Mouse (Mus musculus): ENCODE data around the gene Zfp821.

Zfp821 gene

DNA sequence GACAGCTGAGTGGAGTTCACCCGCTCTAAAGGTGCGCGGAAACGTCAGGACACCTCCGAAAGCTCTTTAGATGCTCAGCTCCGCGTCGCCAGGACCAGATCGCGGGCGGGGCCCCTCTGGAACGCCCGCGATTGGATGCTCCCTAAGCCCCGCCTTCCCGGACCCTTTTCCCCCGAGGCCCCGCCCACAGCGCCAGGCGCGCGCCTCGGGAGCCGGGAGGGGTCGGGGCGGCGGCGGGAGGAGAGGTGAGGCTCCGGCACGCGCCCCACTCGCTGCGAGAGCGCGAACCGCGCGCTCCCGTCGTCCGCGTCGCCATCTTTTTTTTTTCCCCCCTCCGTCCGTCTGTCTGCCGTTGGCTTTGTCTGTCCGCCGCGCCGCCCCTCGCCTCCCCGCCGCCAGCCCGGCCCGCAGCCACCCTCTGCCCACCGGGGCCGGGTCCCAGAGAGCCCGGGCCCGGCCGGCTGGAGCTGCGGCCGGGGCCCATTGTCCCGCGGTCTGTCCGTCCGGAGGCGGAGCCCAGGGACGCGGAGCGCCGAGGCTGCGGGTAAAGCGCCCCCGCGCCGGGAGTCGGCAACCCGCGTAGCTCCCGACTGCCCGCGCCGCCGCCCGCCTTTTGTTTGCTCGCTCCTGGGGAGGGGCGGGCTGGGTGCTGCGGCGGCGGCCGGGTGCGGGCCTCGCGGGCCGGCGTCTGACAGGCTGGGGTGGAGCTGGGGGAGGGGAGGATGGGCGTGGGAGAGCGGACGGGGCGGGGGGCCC, at the start of gene Zfp821:
TSS of gene Zfp821 (plus strand) at position 227 of the 756 bp plus-strand sequence.
- DNase-seq: peak; percentile 97

DNA sequence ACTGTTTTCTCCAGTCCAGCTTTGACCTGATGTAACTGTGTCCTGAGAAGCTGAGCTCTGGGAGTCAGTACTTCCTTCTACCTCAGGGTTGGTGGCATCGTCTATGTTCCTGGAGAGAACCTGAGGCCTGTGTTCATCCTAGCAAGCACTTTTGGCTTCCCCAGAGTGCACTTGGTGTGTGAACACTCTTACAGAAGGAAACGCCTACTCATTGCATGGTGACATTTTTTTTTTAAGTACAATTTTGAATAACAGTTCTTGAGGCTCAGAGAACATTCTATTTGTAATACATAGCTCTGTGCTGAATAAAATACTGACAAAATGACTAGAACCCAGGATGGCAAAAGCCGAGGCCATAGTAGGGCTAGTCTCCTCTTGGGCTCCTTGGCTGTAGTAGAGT, 48.5 kb upstream of the Zfp821 start:
- DNase-seq: no peak

DNA sequence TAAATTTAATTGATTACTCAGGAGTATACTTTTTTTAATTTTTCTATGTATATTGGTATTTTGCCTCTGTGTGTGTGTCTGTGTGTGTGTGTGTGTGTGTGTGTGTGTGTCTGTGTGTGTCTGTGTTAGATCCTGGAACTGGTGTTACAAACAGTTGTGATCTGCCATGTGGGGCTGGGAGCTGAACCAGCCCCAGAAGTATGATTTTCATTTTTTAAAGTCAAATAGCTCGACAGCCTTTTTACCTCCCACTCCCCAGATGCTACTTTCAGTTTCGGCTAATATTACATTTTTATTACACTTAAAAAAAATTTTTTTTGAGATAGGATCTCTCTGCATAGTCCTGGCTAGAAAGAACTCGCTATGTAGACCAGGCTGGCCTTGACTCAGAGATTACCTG, 43.0 kb upstream of the Zfp821 start:
- DNase-seq: no peak

DNA sequence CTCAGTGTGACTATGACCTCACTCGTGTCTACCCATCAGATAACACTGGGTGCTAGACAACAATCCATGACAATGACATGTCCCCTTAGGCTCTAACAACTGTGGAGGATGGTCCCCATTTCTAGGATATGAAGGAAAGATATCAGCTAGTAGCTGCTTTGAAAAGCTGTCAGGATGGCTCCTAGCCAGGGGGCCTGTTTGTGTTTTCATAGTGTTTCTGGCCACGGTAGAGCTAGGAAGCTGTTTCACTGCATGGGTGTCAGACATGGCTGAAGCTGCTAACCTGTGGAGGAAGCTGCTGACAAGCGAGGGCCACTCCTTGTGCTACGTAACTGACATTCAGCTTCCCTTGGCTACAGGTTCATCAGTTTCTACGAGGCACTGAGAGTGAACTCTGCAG, 38.7 kb upstream of the Zfp821 start:
- DNase-seq: no peak

DNA sequence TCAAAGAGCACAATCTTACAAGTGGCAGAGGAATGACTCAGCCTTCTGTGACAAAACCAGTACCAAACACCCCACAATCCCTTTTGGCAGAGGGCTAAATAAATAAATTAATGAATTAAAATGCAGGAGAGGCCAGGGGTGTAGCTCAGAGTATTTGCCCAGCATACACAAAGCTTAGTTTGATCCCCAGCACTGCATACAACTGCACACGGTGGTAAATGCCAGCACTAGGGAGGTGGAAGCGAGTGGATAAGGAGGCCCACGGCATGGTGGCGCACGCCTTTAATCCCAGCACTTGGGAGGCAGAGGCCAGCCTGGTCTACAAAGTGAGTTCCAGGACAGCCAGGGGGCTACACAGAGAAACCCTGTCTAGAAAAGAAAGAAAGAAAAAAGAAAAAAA, 32.7 kb upstream of the Zfp821 start:
- no peak for DNase-seq

DNA sequence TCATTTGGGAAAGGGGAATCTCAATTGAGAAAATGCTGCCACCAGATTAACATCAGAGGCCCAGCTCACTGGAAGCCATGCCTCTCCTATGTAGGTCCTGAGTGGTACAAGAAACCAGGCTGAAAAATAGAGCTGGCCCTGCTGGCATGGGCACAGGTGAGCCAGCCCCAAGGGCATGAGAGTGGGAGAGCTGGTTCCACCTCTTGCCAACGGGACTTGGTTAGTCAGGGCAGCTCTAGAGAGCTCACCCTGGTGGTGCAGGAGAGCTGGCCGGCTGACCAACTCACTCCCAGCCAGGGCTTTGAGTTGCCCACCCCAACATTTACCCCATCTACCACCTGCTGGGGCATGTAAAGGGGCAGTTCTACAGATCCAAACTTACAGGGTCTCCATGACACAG, 31.8 kb upstream of the Zfp821 start:
- no peak for DNase-seq

DNA sequence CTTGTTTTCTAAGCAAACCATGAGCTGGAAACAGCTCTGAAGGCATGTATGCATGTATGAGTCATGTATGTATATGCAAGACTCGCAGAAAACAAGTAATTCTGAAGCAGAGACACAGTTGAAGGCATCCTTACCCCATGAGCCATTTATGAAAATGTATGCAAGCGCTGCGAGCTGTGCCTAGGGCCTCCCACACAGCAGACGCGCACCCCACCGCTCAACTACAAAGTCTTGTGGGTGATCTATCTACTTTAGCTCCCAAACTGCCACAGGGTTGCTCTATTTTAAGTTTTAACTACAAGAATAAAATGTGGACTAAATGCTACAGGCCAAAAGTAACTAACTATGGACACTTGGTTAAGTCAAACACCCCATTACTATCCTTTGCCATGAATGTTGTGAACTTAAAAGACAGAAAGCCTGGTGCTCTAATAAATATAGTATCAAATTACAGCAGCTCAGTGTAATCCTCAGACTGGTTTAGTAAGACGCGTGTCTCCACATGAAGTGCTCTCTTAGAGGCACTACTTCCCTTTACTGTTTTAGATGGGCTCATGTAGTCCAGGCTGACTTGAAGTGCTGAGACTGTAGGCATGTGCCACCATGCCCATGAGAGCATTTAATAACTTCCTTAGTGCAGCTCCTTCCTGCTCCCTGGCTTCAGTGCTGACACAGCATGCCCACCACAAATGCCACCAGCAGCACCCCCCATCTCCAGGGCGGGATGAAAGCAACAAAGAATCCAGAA, 29.3 kb upstream of the Zfp821 start:
- no peak for DNase-seq

DNA sequence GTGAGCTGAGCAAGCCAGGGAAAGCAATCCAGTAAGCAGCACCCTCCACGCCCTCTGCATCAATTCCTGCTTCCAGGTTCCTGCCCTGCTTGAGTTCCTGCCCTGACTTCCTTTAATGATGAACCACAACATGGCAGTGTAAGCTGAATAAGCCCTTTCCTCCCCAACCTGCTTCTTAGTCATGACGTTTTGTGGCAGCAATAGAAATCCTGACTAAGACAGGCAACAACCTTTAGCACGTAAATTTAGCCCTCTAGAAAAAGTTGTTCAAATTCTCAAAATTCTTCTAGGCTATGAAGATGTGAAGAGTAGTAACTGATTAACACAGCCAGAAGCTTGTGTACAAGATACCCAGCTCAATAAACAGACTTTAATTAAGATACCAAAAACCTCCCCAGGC, 23.8 kb upstream of the Zfp821 start:
- DNase-seq: no peak

DNA sequence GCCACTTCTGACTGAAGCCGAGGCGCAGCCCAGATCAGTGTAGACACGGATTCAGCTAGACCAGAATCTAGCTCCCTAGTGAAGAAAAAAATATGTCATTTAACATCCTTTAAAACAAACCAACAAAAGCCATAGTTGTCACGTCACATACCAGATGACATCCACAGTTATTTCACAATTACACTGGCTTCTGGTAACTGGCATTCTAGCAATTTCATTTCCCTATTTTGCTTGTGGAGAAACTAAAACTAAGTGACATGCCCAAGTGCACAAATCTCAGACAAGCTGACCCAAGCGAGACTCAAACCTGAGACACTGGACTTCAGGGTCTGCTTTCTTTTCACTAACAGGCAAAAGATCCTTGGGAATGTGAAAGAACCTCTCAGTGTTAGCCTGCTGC, 23.2 kb upstream of the Zfp821 start:
- no peak for DNase-seq

DNA sequence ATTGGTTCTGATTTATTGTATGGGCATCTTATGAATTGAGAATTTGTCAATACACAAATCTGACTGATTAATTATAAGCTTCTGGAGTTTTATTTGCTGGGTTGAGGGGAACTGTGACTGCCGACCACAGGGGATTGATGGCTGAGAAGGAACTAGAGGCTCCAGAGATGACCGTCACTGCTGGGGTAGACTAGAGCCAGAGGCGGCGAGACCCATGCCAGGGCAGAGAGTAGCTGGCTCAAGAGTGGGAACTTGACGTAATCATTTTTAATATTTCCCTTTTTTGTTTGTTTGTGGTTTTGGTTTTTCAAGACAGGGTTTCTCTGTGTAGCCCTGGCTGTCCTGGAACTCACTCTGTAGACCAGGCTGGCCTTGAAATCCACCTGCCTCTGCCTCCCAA, 18.1 kb upstream of the Zfp821 start:
- DNase-seq: no peak

DNA sequence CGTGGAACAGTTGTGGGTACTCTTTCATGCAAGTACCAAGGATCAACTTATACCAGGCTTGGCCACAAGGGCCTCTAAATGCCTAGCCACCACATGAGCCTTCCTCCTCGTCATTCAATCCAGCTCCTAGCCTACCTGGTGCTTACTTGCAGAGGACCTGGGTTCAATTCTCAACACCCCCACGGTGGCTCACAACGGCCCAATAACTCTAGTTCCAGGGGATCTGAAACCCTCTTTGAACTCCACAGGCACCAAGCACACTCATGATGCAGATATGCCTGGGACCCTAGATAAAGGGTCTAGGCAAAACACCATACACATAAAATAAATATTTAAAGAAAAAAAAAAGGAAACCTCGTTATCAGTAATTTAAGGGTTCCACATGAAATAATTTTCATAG, 13.6 kb upstream of the Zfp821 start:
- DNase-seq: peak; percentile 12

DNA sequence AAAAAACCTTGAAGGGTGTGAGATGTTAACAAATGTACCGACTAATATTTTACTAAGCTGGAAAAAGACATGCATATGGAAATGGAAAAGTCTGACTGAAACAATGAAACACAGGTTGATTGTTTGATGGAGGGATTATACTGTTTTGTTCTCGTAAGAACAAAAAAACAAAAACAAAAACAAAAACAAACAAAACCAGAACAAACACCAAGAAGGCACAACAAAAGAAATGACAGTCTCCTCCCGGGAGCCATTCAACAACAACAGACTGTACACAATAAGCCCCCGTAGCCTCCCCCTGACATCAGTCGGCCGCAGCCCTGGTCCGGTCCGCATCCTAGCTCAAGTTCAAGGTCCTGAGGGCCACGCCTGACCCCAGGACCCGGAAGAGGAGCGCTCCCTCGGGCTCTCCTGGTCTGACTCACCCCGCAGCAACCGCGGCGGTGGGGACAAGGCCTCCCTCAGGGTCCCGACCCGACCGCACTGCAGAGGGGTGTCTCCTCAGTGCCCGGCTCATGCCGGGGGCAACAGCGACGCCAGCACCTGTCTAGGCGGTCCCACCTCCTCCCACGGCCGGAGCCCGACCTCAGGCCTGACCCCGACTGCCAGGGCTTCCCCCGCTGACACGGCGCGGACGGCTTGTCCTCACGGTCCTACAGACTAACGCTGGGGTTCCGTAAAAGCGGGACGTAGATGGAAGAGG, 12.8 kb upstream of the Zfp821 start:
- DNase-seq: no peak

DNA sequence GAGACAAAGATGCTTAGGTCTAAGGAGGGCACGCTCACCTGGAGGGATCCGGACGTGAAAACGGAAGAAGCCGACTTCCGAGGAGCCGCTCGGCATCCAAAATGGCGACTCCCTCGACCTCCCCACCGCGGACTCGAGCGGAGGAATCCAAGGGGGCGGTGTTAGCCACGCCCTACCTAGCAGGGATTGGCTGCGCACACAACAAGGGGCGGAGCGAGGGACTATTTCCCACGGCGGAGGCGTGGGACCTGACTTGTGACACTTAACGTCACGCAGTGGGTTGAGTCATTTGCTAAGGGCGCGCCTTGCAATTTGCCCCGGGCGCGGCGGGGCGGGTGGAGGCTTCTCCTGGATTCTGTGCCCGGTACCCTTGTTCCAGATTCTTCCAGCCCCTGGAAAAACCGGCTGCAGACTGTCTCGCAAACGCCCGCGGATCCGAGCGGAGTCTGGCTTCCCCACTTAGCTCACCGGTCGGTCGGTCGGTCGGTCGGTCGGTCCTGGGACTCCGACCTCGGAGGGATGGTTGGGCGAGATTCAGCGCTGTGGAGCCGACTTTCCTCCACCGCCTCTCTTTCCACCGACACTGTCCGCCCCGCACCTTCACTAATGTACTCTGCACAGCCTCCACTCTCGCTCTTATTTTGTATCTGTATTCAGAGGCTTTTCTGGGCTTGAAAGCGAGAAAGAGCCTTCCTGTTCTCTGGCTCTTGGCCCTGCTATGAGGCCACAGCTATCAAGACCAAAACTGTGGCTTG, 12.0 kb upstream of the Zfp821 start, which contains the start of gene Ist1:
TSS of gene Ist1 (minus strand) at position 115 of the 755 bp plus-strand sequence.
- peak; percentile 97 for DNase-seq

DNA sequence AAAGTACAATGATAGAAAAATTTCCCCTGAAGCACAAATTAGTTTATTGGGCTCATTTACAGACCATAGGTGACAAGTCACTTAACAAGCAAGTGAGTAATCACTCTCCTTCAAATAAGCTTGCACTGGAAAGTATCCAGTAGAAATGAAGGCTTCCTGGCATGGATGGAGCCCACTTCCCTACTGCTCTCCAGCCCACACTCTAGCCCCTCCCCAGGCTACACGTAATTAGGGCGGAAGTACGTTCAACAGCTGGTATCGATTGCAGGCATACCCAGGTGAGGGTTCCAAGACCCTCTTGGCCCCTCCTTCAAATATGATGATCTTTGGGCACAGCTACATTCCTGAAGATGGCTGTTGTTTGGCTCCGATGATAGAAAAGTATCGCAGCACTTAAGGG, 11.2 kb upstream of the Zfp821 start:
- DNase-seq: peak; percentile 13

DNA sequence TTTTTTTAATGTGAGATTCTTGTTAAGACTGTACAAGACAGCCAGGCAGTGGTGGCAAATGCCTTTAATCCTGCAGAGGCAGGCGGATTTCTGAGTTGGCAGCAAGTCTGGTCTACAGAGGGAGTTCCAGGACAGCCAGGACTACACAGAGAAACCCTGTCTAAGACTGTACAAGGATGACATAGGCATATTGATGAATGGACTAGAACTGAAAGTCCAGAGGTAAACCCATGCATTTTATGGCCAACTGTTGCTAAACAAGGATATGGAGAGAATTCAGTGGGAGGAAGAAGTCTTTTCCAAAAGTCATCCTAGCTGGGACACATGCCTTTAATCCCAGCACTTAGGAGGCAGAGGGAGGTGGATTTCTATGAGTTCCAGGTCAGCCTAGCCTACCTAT, 7.6 kb upstream of the Zfp821 start:
- no peak for DNase-seq

DNA sequence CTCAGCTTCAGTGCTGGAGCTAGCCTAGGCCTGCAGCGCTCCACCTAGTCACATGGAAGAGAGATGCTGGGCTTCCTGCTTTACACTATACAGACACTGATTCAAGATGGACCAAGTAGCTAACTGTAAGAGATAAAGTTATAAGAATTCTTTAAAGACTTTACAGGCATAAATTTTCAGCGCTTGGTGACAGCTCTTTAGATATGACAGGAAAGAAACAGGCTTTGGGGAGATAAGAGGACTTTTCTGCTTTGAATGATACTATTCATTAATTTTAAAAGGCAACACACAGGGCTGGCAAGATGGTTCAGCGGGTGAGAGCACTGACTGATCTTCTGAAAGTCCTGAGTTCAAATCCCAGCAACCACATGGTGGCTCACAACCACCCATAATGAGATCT, 6.9 kb upstream of the Zfp821 start:
- no peak for DNase-seq

DNA sequence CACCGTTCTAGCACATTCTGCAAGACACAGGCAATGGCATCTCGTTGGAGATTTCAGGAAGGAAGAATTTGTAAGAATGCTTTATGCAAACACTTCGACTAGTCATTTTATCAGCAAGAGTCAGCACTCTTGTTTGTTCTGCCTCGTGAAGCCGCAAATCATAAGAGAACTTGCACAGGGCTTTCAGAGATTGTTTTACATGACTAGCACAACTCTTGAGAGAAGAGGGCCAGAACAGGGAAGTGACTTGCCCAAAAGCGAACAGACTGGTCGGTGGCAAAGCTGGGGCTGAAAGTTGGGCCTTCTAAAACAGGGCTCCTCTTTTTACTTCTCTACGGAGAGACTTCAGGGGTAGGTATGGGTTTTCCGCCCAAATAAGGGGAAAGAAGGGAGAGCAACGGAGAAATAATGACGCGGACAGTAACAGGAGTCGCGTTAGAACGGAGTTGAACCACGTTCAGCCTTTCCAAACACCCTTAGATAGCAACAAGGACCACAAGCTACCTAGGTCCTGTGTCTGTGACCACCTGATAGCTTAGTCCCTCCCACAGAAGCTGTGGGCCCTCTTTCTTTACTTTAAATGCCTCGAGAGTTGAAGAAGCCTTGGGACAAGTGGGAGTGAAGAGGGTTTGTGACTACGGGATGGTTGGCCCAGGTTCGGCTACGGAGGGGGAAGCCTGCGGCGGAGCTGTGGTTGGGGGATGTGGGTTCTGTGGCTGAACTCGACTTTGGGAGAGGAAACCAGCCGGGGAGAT, 604 bp upstream of the Zfp821 start:
- DNase-seq: no peak

DNA sequence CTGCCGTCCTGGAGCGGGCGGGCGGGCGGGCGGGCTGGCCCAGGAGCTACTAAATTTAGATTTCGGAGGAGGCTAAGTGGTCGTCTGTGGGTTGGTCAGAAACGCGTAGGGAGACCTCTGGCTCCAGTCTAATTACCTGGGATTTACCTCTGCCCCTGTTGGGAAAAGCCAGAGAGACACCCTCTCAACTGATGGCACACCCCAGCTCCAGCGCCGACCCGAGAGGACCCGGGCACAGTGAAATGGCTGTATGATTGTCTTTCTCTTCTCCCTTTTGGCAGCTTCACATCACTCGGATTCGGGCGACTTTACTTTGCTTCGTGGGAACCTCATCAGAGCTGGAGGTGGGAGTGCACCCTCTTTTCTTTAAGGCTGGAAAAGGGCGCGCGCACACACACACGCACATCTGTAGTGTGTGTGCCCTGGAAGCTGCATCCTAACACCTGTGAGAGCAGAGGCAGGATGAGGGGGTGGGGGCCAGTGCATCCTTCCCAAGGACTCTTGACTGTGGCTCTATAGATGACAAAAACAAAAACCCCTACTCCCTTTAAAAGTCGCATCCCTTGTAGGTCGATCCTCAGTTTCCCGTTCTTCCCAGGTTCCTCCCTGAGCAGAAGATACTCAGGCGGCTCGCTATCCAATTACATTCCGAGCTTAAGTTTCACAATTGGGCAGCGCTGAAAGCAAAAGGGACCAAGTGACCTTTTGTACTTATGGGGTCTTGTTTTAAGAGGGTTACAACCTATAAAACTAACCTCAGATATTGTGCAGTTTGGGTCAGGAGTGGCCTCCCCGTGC, 929 bp downstream of the Zfp821 start:
- peak; percentile 30 for DNase-seq

DNA sequence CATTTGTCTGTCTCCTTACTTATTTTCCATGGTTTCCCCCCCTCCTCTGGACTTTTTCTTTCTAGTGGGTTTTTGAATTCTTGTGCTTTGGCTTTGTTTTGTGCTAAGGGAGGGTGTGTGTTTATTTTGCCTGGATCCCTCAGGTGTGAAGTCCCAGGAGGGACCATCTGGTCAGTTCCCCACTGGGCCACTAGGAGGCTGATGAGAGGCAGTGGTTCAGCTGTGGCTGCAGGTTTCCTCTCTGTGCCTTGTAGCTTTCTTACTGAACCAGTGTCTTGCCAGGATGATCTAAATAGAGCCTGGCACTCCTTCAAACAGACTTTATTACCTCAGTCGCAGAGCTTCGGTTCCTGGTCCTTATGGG, 1.5 kb downstream of the Zfp821 start:
- peak; percentile 68 for DNase-seq

DNA sequence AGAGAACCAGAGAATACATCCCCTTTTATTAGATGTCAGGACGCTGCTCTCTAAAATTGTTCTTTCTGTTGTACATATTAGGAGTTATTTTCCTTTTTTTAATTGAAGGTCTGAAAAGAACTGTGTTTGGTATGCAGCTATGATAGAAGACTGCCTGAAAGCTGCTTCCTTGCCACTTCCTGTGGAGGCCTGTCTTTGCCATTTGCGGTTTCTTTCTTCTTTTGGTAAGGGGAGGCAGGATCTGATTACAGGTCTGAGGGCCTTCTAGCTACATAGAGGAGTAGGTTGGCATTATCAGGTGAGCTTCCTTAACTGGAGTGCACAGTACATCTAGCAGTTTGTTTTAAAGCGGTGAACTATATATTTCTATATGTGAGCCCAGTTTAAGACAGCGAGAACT, 2.6 kb downstream of the Zfp821 start:
- no peak for DNase-seq

DNA sequence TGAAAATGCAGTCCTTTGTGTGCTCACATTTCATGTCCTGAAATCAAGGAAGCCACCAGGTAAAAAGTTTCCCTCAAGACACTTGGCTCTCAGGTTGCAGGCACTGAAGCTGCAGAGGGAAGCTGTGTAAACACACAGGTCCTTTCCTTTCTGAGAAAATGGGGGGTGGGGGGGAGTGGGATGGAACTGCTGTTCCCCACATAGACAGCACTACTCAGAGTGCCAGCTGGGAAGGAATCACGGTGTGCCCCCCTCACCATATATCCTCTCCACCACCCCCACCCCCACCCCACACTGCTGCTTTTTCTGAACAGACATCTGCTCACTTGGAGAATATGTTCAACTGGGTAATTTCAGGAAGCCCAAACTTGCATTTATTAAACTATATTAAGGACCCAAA, 7.2 kb downstream of the Zfp821 start:
- no peak for DNase-seq

DNA sequence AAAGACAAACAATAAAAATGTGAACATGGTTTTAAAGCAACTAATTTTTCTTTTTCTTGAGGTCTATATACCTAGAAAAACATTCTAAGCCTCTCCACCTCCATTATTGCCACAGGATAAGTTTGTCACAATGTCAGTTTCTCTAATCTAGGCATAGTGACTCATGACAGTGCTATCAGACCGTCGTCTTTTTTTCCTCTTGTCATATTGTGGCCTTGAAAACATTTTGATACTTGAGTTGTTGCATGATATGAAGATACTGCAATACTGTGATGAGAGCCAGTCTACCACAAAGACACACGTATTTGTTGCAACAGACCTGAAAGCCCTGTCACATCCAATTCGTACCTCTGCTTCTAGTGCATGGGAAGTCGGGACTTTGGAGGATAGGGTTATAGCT, 9.6 kb downstream of the Zfp821 start:
- DNase-seq: no peak
